Mouse (Mus musculus) gastrocnemius, postnatal 10 days (tissue): ENCODE measurements around the gene Epdr1. TPM values are rescaled to one million over a fixed set of nuclear protein-coding genes. Genes with fewer than 3 reads are reported as not detected.
"Not testable (repeated sequence)": the region's sequence is repeated elsewhere in the genome, so short reads cannot be mapped to it uniquely, and the experiment has no call there.

ENCODE experiments used
- DNase-seq: peaks from one replicate; pipeline ENCODE4 v3.0.0; 2021; ENCODE audit warnings: mixed read lengths
- total RNA-seq, 2 experiments: library from RNA; stranded (reverse); gene quantifications; 2 replicates each; pipeline ENCODE4 v1.2.3; 2021

Epdr1 gene
- total RNA-seq, 2 experiments from 2014 or later, result 54.0 to 55.1 TPM

DNA sequence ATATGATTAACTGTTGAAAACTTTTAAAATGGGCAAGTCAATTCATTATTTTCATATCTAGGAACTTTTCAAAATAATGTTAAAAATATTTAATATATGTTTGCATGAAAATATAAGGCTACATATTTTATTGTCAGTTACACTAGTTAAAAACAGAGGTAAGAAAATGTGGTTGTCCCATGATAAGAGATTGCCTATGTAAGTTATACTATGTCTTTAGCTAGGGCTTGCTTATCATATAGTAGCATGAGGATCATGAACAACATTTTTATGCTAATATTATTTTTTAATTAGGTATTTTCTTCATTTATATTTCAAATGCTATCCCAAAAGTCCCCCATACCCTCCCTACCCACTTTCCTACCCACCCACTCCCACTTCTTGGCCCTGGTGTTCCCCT lies 14.8 kb downstream of the Epdr1 start:
- DNase-seq, result no peak

DNA sequence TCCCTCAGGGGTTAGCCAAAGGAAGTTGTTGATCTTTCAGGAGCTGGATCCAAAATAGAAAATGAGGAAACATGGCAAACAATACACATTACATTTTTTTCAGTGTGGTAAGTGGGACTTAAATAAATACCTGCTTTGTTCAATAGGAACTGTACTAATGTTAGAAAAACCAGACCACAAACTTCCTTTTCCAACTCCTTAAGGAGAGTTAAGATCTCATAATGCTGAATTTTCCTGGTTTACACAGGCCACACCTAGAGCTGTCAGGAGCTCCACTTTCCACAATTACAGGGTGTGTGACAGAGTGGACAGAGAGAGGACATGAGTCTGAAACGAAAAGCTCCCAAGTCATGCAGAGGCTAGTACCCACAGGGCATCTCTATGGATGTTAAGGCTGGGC lies 16.0 kb downstream of the Epdr1 start:
- no peak for DNase-seq

DNA sequence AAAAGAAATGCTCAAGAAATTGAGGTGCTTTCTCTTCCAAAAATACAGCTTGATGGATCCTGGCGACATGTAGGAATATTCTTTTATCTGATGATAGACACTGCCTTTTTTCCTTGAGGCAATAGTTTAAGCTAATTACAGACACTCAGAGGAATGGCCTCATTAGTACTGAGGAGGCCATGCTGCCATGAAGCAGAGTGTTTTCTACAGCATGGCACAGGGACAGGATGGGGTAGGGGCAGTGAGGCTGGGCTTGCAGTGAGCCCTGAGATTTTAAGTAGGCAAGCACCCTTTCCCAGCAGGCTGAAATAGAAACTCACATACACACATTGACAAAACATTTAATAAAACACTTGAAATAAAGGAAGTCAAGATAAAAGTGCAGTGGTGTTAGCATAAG lies 17.2 kb downstream of the Epdr1 start:
- DNase-seq, result no peak

- DNase-seq, result no peak
Observed at GRCm38 (mm10) chr13:19599242-19599641, 20.5 kb downstream of the Epdr1 start.

GRCm38 (mm10) chr13:19595141-19595540 lies 24.6 kb downstream of the Epdr1 start:
- DNase-seq, result no peak

- DNase-seq, result no peak
Observed at GRCm38 (mm10) chr13:19590996-19591759, 28.5 kb downstream of the Epdr1 start.

- no peak for DNase-seq
Observed at GRCm38 (mm10) chr13:19575947-19576346, 43.8 kb downstream of the Epdr1 start.

- DNase-seq, result not testable (repeated sequence)
Observed at GRCm38 (mm10) chr13:19574723-19575122, 45.0 kb downstream of the Epdr1 start.

DNA sequence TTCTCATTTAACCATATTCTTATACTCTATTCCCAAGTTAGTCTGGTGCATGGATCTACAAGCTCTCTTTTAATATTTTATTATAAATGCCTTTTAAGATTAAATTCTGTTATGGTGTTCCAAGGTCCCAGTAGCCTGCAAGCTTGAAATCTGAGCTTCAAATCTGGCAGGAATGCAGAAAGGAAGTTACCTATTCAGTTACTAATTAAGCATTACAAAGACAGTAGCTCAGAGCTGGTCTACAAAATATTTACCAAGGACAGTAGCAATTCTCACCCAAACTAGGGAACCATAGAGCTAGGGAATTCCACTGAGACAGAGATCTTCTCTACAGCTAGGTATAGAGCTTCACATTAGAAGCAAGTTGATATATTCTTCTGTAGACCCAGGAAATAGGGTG lies 49.6 kb downstream of the Epdr1 start:
- DNase-seq, result not testable (repeated sequence)

DNA sequence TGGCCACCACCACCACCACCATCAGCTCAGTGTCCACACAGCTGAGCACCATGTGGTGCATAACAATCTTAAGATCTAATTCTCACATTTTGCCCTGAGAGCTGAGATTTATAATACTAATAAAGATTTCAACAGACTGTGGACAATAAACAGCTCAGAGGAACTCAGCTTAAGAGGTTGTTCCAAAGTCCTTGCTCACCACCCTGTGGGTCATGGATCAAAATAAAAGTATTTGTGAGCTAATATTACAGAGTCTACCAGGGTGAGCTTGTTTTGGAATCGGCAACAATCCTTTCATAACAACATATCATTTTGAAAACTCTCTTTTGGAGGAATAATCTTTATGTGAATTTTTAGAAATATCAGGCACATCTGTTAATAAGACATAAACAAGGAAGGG lies 57.2 kb downstream of the Epdr1 start:
- no peak for DNase-seq

GRCm38 (mm10) chr13:19555391-19555790 lies 64.3 kb downstream of the Epdr1 start:
- DNase-seq, result no peak

Other genes starting within 250 kb of the Epdr1 start
- 10 to 100 TPM; 11.8 to 15.2 TPM for gene Stard3nl, start 224.1 kb downstream of the Epdr1 start, total RNA-seq
- 10 to 100 TPM; 19.9 to 40.5 TPM for gene Sfrp4, start 3.2 kb upstream of the Epdr1 start, total RNA-seq
- not detected for gene Nme8, start 77.9 kb upstream of the Epdr1 start, total RNA-seq
- under 1 TPM in 1 of 2 experiments, not detected in 1; 0.14 TPM for gene Gpr141, start 204.3 kb upstream of the Epdr1 start, total RNA-seq